Mouse (Mus musculus): ENCODE measurements around the gene Masp2.

The Masp2 gene

DNA sequence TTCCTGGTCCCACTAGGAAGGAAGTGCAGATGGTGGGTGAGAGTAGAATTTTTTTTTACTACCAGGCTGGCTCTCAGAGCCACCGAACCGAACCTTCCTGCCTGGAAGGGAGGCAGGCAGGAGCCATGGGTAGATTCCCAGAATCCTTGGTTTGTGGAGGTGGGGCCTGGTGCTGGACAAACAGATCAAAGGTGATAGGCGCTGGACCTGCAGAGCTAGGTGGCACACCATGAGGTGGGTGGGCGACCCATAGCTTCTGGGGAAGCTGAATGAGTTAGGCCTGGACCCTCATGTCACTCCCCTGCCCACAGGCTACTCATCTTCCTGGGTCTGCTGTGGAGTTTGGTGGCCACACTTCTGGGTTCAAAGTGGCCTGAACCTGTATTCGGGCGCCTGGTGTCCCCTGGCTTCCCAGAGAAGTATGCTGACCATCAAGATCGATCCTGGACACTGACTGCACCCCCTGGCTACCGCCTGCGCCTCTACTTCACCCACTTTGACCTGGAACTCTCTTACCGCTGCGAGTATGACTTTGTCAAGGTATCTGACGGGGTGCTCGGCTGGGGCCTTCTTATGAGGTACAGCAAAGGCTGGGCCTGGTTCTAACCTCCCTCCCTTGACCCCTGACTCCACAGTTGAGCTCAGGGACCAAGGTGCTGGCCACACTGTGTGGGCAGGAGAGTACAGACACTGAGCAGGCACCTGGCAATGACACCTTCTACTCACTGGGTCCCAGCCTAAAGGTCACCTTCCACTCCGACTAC is at the start of gene Masp2:
Masp2 (plus strand) TSS at position 198 of the 764 bp plus-strand sequence.
- no peak for DNase-seq (ENCODE audit: low spot score)

DNA sequence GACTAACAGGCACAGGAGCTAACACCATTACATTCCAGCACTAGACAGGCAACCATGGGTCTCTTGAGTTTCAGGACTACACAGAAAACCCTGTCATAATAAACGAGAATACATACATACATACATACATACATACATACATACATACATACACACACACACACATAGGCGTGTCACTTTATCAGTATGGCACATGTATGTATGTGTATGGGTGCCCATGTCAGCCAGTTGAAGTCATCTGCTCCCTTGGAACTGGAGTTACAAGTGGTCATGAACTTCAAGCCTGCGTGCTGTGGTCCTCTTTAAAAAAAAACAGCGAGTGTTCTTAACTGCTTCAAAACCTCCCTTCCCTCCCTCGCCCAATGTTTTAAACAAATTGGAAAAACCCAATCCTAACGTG is 44.6 kb upstream of the Masp2 start:
- DNase-seq (ENCODE audit: low spot score) = no peak

DNA sequence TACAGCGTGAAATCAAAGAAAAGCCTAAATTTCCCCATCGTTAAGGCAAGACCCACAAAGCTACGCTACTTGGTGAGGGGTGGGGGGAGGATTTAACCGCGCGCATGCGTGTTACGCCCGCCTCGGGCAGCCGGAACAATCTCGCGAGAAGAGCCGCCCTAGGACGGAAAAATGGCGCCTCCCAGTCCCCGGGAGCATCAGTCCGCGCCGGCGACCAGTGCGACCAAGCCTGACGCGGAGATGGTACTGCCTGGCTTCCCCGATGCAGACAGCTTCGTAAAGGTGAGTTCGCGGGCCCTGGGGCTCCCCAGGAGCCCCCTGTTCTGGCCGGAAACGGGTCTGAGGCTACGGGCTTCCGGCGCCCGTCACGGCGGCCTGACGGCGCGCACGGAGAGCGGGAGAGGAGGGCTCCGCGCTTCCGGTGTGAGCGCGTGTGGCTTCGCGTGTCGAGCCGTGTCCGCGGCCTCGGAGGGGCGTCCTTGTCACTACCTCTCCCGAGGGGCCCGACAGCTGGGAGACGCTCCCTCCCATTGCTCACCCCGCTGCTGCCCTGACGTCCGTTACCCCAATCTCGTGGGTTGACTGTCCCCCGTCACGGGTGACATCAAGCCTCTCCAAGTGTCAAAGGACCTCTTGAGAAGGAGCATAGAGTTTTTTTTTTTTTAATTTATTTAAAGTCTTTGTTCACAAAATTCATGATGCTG is 43.9 kb upstream of the Masp2 start, which contains the start of gene Exosc10:
Exosc10 (plus strand) TSS at position 133 of the 704 bp plus-strand sequence.
- peak; percentile 73 for DNase-seq (ENCODE audit: low spot score)

DNA sequence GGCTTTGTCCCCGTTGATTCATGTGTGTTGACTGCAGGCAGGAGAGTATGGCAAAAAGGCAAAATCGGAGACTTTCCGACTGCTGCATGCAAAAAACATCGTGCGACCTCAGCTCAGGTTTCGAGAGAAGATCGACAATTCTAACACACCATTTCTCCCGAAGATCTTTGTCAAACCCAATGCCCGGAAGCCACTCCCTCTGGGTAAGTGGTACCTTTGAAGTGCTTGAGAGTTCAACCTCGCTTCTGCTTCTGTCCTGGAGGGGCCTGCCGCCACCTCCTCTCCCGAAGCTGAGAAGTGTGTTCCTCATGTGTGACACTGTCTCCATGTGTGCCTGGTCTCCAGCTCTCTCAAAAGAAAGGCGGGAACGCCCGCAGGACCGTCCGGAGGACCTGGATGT is 39.7 kb upstream of the Masp2 start:
- no peak for DNase-seq (ENCODE audit: low spot score)

DNA sequence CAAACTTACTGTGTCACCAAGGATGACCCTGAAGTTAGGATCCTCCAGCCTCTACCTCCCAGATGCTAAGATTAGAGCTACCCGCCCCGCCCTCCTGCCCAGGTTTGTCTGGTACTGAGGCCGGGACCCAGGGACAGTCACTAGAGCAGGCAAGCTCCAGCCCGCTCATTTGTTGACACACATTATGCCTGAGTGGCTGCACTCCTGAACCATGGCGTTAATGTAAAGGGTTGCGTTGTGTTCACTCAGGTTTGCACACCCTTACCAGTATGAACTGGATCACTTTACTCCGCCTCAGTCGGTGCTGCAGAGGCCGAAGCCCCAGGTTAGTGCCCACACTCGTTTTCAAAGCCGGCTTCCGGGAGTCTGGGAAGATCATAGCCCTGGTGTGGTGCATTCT is 38.8 kb upstream of the Masp2 start:
- DNase-seq (ENCODE audit: low spot score) = no peak

DNA sequence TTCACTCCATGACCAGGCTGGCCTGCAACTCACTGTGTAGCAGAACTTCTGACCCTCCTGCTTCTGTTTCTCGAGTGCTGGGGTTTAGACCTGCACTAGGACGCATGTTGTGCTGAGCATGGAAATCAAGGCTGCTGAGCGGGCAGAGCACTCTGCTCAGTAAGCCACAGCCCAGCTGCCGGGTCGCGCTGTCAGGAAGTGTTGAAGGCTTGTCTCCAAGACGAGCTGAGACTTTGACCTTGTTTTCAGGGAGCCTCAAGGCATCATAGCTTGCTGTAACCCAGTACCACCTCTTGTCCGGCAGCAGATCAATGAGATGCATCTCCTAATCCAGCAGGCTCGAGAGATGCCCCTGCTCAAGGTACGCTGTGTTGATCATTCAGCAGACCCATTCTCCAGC is 32.2 kb upstream of the Masp2 start:
- DNase-seq (ENCODE audit: low spot score) = no peak

DNA sequence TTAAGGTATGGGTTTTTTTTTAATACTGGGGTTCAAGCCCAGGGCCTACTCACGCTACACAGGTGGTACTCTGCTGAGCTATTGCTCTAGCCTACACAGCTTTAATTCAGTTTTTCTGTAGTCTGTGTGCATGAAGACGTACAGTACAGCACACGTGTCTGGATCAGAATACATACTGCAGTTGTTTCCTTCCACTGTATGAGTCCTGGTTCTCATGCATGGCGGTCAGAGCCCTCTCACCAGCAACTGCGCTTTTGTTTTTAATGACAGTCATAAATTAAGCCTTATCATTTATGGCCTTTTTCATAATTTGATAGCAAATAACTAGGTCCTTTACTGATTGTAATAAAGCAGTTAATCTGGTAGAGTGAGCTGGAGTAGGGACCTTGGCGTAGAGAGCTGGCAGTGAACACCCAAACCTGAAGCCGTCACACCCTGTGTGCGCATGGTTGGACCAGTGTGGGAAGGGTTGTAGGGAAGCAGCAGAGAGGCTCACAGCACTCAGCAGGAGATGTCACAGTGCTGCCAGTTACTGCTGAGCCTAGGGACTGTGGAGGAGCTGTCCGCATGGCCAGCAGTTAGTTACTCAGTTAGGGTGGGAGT is 31.6 kb upstream of the Masp2 start:
- no peak for DNase-seq (ENCODE audit: low spot score)

DNA sequence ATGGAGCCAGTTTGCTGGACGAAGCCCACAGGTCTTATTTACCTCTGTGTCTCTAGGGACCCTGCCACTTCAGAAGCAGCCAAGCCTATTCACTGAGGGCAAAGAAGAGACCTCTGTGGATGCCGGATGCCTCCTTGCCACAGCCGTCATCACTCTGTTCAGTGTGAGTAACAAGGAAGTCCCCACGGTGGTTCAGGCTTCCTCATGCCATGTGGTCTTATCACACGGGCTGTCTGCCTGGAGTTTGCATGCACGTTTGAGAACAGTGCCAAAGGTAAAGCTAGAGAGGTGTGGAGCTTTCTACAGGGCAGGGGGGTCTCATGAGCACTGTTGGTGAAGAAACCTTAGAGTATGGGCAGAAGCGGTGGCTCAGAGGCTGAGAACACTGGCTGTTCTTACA is 29.1 kb upstream of the Masp2 start:
- DNase-seq (ENCODE audit: low spot score) = no peak

DNA sequence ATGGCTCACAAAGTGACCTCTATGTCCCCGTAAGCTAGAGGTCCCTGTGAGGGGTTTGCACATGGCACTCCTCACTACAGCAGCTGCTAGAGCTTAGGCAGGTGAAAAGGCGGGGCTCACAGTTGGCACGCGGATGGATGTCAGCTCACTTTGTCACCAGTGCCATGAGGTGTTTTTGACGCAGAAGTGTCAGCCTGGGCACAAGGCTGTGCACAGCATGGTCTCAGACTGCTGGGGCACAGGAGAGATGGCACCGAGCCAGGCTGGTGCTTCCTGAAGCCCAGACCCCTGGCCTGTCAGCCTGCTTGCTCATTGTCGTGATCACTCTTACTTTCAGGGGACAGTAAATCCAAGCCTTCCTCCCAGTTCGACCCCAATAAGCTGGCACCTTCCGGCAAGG is 21.6 kb upstream of the Masp2 start:
- DNase-seq (ENCODE audit: low spot score) = no peak

DNA sequence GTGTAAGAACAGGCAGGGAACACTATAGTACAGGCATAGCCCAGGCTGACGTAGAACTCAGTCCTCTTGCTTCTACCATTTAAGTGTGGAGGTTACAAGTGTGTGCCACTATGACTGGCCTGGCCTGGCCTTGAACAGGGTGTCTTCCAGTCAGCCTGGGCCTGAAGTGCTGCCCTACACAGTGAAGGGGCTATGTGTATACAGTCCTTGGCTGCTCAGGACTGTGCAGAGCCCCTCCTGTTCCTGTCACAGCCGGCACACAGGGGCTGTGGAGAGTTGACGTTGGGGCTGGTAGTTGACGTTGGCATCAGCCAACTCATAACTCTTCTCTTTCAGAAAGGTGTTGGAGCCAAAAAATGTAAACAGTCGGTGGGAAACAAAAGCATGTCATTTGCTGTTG is 20.9 kb upstream of the Masp2 start:
- no peak for DNase-seq (ENCODE audit: low spot score)

DNA sequence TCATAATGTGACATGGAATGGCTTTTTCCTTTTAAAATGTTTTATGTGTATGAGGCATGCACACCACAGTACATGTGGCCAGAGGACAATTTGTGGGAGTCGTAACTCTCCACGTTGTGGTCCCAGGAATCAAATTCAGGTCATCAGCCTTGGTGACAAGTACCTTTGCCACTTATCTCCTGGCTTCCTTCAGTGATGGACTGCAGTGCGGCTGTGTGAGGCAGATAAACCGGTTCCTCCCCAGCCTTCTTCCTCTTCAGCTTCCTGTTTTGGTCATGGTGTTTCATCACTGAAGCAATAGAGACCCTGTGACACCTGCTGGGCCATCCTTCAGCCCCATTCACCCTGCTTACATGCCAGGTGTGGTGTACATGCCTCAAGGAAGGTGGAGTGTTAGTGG is 19.1 kb upstream of the Masp2 start:
- DNase-seq (ENCODE audit: low spot score) = no peak

DNA sequence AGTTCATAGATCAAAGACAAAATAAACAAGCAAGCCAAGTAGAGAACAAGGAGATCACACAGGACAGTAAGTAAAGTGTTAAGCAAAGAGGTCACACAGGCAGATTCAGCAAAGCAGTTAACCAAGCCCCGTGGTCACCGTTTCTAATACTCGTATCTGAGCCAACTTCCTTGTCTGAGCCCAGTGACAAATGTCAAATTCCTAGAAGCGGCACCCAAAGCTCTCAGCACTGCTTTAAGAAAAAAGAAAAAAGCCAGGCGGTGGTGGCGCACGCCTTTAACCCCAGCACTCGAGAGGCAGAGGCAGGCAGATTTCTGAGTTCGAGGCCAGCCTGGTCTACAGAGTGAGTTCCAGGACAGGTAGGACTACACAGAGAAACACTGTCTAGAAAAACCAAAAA is 15.7 kb upstream of the Masp2 start:
- DNase-seq (ENCODE audit: low spot score) = no peak

DNA sequence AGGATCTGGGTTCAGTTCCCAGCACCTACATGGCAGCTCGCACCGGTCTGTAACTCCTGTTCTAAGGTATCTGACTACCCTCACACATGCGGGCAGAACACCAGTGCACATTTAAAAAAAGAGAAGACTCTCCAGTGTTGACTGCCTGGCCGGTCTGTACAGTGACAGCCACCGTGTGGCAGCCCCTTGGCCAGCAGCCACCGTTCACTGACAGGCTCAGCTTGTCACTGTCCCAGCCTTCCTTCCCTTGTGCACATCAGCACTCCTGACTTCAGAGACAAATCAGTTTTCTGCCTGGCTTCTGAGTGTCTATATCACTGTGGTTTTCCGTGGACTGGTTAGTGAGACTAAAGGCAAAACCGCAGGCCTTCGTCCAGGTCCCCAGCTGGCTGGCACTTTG is 13.6 kb upstream of the Masp2 start:
- DNase-seq (ENCODE audit: low spot score) = no peak

DNA sequence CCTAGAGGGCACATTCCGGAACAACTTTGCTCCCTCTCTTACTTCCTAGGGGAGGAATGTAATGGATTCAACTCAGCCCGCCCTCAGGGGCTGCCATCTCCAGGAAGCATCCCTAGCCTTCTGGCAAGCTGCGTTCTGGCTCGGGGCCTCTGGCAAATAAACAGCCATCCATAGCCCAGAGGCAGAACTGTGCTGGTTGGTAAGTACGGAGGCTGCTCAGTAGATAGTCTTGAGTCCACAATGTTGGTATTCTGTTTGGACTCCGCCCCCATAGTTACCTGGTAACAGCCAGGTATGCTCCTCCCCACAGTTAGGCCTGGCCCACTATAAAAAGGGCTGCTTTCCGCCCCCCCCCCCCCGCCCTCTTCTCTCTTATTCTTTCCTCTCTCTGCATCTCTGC is 12.8 kb upstream of the Masp2 start:
- DNase-seq (ENCODE audit: low spot score) = no peak

DNA sequence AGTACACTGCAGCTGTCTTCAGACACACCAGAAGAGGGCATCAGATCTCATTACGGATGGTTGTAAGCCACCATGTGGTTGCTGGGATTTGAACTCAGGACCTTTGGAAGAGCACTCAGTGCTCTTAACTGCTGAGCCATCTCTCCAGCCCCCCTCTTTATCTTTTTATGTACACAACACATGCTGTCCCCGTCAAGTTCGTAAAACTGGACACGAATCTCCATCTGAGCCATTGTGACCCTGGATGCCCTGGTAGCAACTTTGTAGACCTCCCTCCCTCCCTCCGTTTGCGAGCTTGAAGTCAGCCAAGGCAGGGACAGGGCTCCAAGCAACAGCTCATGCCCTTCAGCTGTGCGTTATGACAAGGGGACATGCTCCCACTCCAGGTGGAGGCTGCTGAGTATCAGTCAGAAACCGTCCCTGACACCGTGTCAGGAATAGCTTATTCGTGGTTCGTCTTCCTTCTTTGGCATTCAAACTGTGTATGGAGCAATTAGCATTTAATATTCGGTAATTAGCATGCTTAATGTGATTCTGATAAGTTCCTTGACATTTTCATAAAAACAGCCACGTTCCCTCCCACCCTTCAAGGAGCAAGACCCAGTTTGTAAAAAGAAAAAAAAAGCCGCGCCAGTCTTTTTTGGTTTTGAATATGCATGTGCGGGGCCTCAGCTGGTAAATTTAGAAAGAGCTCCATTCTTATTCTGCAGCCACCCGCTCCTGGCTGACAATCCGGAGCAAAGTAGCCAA is 11.8 kb upstream of the Masp2 start:
- DNase-seq (ENCODE audit: low spot score) = no peak

DNA sequence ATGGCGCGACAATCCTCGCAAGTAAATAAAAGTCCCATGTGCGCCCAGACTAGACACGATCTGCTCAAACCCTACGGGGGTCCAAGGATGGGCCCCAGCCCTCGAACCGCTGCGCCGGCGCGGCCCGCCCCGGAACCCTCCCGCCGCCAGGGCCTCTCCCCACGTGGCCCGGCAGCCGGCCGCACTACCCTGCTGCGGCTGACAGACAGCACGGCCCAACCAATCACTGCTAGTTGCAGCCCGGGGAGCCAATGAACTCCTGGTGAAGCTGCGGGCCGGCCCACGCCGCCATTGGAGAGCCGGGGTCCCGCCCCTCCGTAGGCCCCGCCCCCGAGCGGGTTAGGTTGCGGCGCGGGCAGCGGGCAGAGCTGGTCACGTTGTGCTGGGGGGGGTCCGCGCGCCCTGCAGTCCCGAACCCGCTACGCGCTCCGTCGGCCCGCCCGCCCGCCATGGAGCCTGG is 11.2 kb upstream of the Masp2 start, which contains the start of gene Srm:
Srm (plus strand) TSS at position 333 of the 460 bp plus-strand sequence.
- DNase-seq (ENCODE audit: low spot score) = peak; percentile 96

DNA sequence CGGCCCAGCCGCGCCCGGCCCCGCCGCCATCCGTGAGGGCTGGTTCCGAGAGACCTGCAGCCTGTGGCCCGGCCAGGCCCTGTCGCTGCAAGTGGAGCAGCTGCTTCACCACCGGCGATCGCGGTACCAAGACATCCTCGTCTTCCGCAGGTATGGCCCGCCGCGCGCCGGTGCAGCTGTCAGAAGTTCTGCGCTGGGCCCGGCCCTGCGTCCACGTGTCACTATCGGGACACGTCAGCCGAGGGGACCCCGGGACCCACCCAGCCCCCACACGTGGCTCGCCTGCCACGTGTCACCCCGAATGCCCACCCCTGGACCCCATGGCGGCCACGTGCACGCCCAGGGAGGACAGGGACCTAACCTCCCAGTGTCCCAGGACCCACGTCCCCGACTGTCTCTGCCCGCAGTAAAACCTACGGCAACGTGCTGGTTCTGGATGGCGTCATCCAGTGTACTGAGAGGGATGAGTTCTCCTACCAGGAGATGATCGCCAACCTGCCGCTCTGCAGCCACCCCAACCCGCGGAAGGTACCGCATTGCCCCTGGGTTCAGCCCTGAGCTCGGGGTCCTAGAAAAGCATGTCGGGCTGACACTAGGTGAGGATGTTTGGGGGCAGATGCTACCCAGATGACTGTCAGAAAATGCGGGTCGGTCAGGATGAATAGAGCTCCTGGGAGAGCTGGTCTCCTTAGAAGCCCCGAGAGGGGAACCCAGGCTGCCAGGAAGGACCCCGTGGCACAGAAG is 10.5 kb upstream of the Masp2 start:
- no peak for DNase-seq (ENCODE audit: low spot score)

DNA sequence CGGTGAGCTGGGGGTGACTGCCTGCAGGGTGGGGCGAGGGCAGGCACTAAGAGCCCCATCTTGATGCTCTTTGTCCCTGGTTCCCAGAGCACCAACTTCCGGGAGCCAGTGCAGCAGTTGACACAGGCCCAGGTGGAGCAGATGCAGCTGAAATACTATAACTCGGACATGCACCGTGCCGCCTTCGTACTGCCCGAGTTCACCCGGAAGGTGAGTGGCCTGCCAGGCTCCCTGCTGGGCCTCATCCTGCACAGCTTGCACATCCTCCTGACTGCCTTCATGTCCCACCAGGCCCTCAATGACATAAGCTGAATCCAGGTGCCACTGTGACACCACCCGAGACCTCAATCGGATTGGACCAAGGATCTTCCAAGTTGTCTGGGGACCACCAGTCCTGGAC is 8.4 kb upstream of the Masp2 start:
- no peak for DNase-seq (ENCODE audit: low spot score)

DNA sequence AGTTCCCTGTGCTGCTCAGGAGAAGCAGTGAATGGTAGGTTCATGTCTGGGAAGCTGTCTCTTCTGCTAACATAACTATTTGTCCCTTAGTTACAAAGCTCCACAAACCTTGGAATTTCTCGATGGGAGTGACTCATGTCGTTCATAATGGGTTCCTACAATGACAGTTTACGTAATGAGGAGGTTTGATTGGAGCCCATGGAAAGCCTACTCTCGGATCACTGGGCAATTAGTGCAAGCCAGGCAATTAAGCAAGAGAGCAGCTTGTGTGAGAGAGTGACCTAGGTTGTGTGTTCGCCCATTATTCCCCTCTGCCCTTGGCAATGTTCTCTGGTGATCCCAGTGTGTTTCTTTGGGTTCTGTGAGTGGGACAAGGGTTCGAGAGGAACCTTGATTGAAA is 6.4 kb upstream of the Masp2 start:
- DNase-seq (ENCODE audit: low spot score) = no peak

DNA sequence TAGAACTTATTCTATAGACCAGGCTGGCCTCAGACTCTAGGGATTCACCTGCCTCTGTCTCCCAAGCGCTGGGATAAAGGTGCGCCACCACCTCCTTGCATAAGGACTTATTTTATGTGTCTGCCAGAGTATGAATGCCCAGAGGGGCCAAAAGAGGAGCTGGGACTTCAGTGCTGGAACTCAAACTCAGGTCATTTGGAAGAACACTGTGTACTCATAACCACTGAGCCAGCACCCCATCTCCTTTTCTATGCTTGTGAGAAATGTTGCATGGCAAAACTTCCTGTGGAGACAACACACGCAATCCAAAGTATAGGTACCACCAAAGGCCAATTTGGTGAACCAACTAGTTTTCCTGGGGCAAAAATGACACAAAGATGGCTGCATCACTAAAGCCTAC is 5.6 kb upstream of the Masp2 start:
- DNase-seq (ENCODE audit: low spot score) = no peak

DNA sequence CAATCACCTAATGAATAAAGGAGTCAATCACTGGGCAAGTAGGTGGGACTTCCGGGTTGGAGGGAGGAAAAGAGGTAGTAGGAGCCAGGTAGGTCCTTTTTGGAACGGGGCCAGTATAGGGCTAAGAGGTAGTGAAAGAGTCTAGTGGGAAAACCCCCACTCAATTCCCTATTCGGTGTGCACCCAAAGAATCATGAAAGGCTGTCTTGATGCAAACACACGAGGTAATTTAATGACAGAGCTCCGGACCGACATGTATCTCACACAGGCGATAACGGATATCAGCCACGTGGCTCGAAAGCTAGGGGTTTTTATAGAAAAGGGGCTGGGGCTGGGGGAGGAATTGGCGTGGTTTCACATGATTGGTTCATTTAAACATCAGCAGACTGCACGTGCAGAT is 3.5 kb upstream of the Masp2 start:
- no peak for DNase-seq (ENCODE audit: low spot score)

DNA sequence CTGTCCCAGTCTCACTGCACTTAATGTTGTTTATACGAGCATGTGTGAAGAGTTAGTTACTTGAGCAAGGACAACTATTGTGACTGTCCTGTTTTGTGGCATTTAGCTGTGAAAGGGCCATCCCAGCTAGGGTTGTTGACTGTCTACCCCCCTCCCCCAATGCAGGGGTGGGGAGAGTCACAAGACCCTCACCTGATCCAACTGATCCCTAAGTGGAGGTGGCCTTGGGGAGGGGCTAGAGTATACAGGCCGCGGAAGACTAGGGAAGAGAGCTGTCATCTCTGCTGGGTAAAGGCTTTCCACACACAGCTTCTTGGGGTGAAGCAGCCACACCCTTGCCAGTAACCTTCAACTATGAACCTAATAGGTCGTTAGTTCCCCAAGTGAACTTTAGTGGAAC is 2.0 kb upstream of the Masp2 start:
- DNase-seq (ENCODE audit: low spot score) = no peak

Measured in left cerebral cortex, adult 11 months (tissue).